Mouse (Mus musculus): Measurements from ENCODE around the gene Rpain. TPM values are rescaled to one million over a fixed set of nuclear protein-coding genes. Genes with fewer than 3 reads are reported as not detected.

Gene Rpain
- total and polyA plus RNA-seq, 3 experiments, result 54.1 to 80.6 (median 64.6) TPM

DNA sequence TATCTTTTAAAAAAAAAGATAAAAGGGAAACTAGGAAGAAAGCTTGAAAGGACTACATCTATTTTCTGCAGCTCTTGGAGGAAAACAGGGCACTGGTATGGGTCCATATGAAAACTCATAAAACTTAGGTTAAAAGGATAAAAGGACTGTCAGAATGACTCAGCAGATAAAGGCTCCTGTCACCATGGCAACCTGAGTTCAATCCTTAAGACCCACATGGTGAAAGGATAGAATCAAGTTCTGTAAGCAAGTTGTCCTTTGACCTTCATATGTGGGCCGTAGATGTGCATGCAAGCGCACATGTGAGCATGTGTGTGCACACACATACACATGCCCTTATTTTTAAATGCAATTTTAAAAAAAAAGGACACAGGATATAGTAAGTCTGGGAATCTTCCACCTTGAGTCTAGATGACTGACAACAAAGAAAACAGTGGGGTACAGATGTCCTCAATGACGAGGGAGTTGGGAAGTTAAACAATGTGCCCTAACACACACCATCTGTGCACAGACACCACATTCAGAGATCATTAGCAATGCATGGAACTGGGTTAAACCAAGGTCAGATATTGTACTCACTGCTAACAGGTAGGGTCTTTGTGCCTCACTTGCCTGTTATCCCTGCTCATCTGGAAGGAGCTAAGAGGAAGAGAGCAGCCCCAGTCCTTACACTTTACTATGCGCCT is 5.6 kb upstream of the Rpain start:
- Histone ChIP-seq H3K79me2 (replicated peaks; ENCODE audit: control insufficient read depth, extremely low read depth, insufficient read depth, poor library complexity, severe bottlenecking) (peaks cover 33% of the 10 kb centered on the region), H3K9me3 (replicated peaks; ENCODE audit: low read length) (no peaks in the 10 kb centered on the region), H3K27ac (ENCODE audit: insufficient read depth, low read depth) (no peak overlapping the region), H3K4me2 (ENCODE audit: insufficient read depth, low read depth, poor library complexity, severe bottlenecking) (no peak overlapping the region), H3K36me3 (replicated peaks in 1 of 2; ENCODE audit: control insufficient read depth in 1 of 2, insufficient read depth in 1 of 2, low read length in 1 of 2) (peaks cover 52 to 75% of the 10 kb centered on the region in 2 experiments), H3K27me3 (replicated peaks) (no peaks in the 10 kb centered on the region), H3K4me3 (replicated peaks in 1 of 3; ENCODE audit: low read depth in 2 of 3, low read length in 2 of 3, poor library complexity in 1 of 3) (no peak overlapping the region), H3K4me1 (ENCODE audit: control insufficient read depth in 1 of 2, insufficient read depth in 2 of 2) (peaks cover 2 to 54% of the 10 kb centered on the region in 2 experiments; a peak in 3 of 4 replicates), H3K9ac (ENCODE audit: insufficient read depth, low read depth) (no peak overlapping the region)
- dilution Hi-C loops (cut with MboI; ENCODE audit: extremely low pct_ligation_motif_present, extremely low pct_unique_long_range_greater_than_20kb, low sequenced_read_pairs), result no loop called here
- peak; percentile 28; the same call in 1 of the 2 replicates for TF ChIP-seq MAFK (IDR thresholded peaks at IDR 0.05; ENCODE audit: insufficient replicate concordance, low read length)
- no peak for TF ChIP-seq UBTF (IDR thresholded peaks at IDR 0.05; ENCODE audit: low read depth, low read length)
- DNase-seq (ENCODE audit: extremely low read depth), result peak; percentile 37
- in situ Hi-C loops (cut with MboI; ENCODE audit: low pct_ligation_motif_present, low pct_unique_long_range_greater_than_20kb, low sequenced_read_pairs), result no loop called here

DNA sequence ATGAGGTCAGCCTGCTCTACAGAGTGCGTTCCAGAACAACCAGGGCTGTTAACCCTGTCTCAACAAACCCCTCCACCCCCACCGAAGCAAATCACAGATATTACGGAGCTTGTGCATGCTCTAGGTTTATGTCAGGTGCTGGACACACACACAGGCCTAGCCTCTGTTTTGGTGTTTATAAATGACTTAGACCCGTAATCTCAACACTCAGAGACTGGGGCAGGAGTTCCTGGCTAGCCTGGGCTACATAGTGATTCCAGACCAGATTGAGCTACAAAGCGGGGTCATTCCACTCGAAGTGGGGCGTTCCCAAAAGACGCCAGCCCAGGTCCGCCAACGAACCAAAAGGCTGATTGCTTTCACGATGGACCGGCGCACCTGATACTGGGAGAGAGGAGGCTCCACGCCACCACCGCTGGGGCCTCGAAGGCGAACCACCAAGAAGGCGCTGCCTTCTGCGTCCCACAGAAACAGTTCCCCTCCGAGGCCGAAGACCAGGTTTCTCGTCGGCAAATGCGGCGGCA is 680 bp upstream of the Rpain start:
- H3K9me3 ChIP-seq (replicated peaks; ENCODE audit: low read length), result peaks cover 3% of the 10 kb centered on the region
- DNase-seq (ENCODE audit: extremely low read depth), result peak; percentile 37
- H3K79me2 ChIP-seq (replicated peaks; ENCODE audit: control insufficient read depth, extremely low read depth, insufficient read depth, poor library complexity, severe bottlenecking), result peaks cover 26% of the 10 kb centered on the region
- H3K4me2 ChIP-seq (ENCODE audit: insufficient read depth, low read depth, poor library complexity, severe bottlenecking), result peak overlapping the region; percentile 83
- 0 out of 2 replicates have a peak, but pooled peaks have one; percentile 33 for TF ChIP-seq UBTF (IDR thresholded peaks at IDR 0.05; ENCODE audit: low read depth, low read length)
- TF ChIP-seq MYC (IDR thresholded peaks at IDR 0.05; ENCODE audit: low read depth, low read length), result peak; percentile 52; the same call in 1 of the 2 replicates
- no peak for TF ChIP-seq USF2 (conservative IDR thresholded peaks at IDR 0.05; ENCODE audit: low read depth, low read length)
- peak; percentile 74; the same call in 1 of the 2 replicates for TF ChIP-seq MAX (IDR thresholded peaks at IDR 0.05; ENCODE audit: low read length)
- no peak for TF ChIP-seq ELF1 (IDR thresholded peaks at IDR 0.05; ENCODE audit: low read depth, low read length)
- dilution Hi-C loops (cut with MboI; ENCODE audit: extremely low pct_ligation_motif_present, extremely low pct_unique_long_range_greater_than_20kb, low sequenced_read_pairs) (no loop called here), in situ Hi-C loops (cut with MboI; ENCODE audit: low pct_ligation_motif_present, low pct_unique_long_range_greater_than_20kb, low sequenced_read_pairs) (no loop called here)
- peaks cover 35 to 55% of the 10 kb centered on the region in 2 experiments for H3K36me3 ChIP-seq (replicated peaks in 1 of 2; ENCODE audit: control insufficient read depth in 1 of 2, insufficient read depth in 1 of 2, low read length in 1 of 2)
- H3K9ac ChIP-seq (ENCODE audit: insufficient read depth, low read depth), result peak overlapping the region; percentile 83
- H3K4me1 ChIP-seq (ENCODE audit: control insufficient read depth in 1 of 2, insufficient read depth in 2 of 2), result peaks cover 4 to 49% of the 10 kb centered on the region in 2 experiments; a peak in 3 of 4 replicates
- peak overlapping the region; percentile 79 to 96 (median 90) for H3K4me3 ChIP-seq (replicated peaks in 1 of 3; ENCODE audit: low read depth in 2 of 3, low read length in 2 of 3, poor library complexity in 1 of 3)
- peak overlapping the region; percentile 64 for H3K27ac ChIP-seq (ENCODE audit: insufficient read depth, low read depth)
- no peaks in the 10 kb centered on the region for H3K27me3 ChIP-seq (replicated peaks)

DNA sequence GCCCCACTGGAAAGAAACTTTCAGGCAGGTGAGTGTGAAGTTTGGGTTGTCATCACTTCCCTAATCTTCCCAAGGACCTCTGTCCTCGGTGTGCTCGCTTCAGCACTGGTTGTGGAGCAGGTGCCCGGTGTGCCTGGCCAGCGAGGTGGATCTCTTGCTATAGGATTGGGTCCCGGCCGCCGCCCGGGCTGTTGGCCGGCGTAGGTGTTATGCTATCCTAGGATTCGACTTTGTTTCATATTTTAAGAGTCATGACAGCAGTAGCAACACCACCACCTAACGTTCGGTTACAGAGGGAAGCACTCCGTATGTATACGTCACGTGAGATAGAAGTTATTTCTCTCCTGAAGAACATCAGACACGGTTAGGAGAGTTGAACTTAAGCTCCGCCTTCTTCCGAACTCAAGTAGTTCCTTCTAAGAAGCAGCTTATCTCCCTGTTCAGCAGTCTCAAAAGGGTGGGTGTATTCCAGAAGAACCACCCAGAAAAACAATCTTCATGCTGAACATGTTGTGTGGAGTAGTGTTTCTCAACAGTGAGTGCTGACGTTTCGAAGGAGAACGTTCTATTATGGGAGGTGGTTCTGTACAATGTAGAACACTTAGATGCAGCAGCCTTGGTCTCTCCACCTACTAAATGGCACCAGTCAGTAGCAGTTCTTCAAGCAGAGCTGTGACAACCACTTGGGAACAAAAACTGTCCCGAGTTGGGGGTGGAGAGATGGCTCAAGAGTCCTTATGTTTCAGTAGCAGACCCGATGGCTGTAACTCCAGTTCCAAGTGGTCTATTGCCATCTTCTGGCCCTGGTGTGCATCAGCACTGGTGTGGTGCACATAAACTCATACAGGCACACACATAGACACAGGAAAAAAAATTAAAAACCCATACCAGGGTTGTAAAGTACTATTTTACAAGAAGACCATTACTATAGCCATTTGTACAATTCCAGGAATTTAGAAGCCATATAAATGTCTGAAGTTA is 837 bp downstream of the Rpain start:
- H3K4me3 ChIP-seq (replicated peaks in 1 of 3; ENCODE audit: low read depth in 2 of 3, low read length in 2 of 3, poor library complexity in 1 of 3), result peak overlapping the region; percentile 78 to 86 (median 79)
- peaks cover 26% of the 10 kb centered on the region for H3K79me2 ChIP-seq (replicated peaks; ENCODE audit: control insufficient read depth, extremely low read depth, insufficient read depth, poor library complexity, severe bottlenecking)
- H3K4me1 ChIP-seq (ENCODE audit: control insufficient read depth in 1 of 2, insufficient read depth in 2 of 2), result peaks cover 4 to 36% of the 10 kb centered on the region in 2 experiments; a peak in 3 of 4 replicates
- peak overlapping the region; percentile 59 for H3K4me2 ChIP-seq (ENCODE audit: insufficient read depth, low read depth, poor library complexity, severe bottlenecking)
- peaks cover 38 to 55% of the 10 kb centered on the region in 2 experiments for H3K36me3 ChIP-seq (replicated peaks in 1 of 2; ENCODE audit: control insufficient read depth in 1 of 2, insufficient read depth in 1 of 2, low read length in 1 of 2)
- H3K9me3 ChIP-seq (replicated peaks; ENCODE audit: low read length), result peaks cover 3% of the 10 kb centered on the region
- DNase-seq (ENCODE audit: extremely low read depth), result peak; percentile 53
- peak overlapping the region; percentile 46; the same call in 1 of the 2 replicates for H3K9ac ChIP-seq (ENCODE audit: insufficient read depth, low read depth)
- peak overlapping the region; percentile 24; the same call in 1 of the 2 replicates for H3K27ac ChIP-seq (ENCODE audit: insufficient read depth, low read depth)
- no peaks in the 10 kb centered on the region for H3K27me3 ChIP-seq (replicated peaks)
- in situ Hi-C loops (cut with MboI; ENCODE audit: low pct_ligation_motif_present, low pct_unique_long_range_greater_than_20kb, low sequenced_read_pairs) (no loop called here), dilution Hi-C loops (cut with MboI; ENCODE audit: extremely low pct_ligation_motif_present, extremely low pct_unique_long_range_greater_than_20kb, low sequenced_read_pairs) (no loop called here)
- TF ChIP-seq ELF1 (IDR thresholded peaks at IDR 0.05; ENCODE audit: low read depth, low read length) (no peak), CHD2 (IDR thresholded peaks at IDR 0.05; ENCODE audit: low read length) (no peak), NELFE (IDR thresholded peaks at IDR 0.05; ENCODE audit: low read depth, low read length) (no peak), ZMIZ1 (IDR thresholded peaks at IDR 0.05; ENCODE audit: low read depth, low read length) (no peak), MXI1 (IDR thresholded peaks at IDR 0.05; ENCODE audit: low read depth, low read length) (peak; percentile 86), POLR2AphosphoS2 (IDR thresholded peaks at IDR 0.05; ENCODE audit: low read depth, low read length) (no peak), ZNF384 (IDR thresholded peaks at IDR 0.05; ENCODE audit: low read depth, low read length) (no peak), KAT2A (IDR thresholded peaks at IDR 0.05; ENCODE audit: insufficient replicate concordance, low read length) (no peak), TBP (conservative IDR thresholded peaks at IDR 0.05; ENCODE audit: low read depth, low read length) (0 out of 2 replicates have a peak, but pooled peaks have one; percentile 26), NRF1 (IDR thresholded peaks at IDR 0.05; ENCODE audit: low read depth, low read length) (no peak), PAX5 (IDR thresholded peaks at IDR 0.05; ENCODE audit: low read length) (no peak), CTCF (conservative IDR thresholded peaks at IDR 0.05 in 1 of 2, IDR thresholded peaks at IDR 0.05 in 1 of 2; ENCODE audit: low read depth in 2 of 2, low read length in 2 of 2) (peak; percentile 10 to 49; a peak in 2 of 4 replicates), GABPA (IDR thresholded peaks at IDR 0.05; ENCODE audit: insufficient replicate concordance, low read depth, low read length) (no peak), JUN (IDR thresholded peaks at IDR 0.05; ENCODE audit: insufficient read depth, low read depth, low read length) (no peak), HCFC1 (IDR thresholded peaks at IDR 0.05; ENCODE audit: low read depth, low read length) (no peak)

Measured in CH12.LX (cell line).